Mouse (Mus musculus) lung, embryonic 16.5 days (tissue): ENCODE measurements around the gene Tgfbr3l. TPM values are rescaled to one million over a fixed set of nuclear protein-coding genes. Genes with fewer than 3 reads are reported as not detected.

Experiments used
- ATAC-seq: fragments of 200-750 bp; cut with Nextera tagmentation; 2 replicates; pipeline ENCODE4 v1.8.0; 2017; ENCODE audit warnings: low read depth, mild to moderate bottlenecking, moderate library complexity
- H3K27ac ChIP-seq: fragments of 300-500 bp; sonication (generic); 2 replicates; pipeline ENCODE4 v1.5.1; 2014; ENCODE audit warnings: mild to moderate bottlenecking, control low read depth, low read length
- H3K27me3 ChIP-seq: fragments of 300-500 bp; sonication (generic); 2 replicates; pipeline ENCODE4 v1.6.1; 2014; ENCODE audit warnings: low read depth, low read length, mixed read lengths; ENCODE audit not compliant: control insufficient read depth, insufficient read depth
- H3K36me3 ChIP-seq: fragments of 300-500 bp; sonication (generic); 2 replicates; pipeline ENCODE4 v1.6.1; 2014; ENCODE audit warnings: low read length; ENCODE audit not compliant: control insufficient read depth, insufficient read depth
- H3K4me1 ChIP-seq: fragments of 300-500 bp; sonication (generic); replicated peaks from 2 replicates; pipeline ENCODE4 v1.6.1; 2014; ENCODE audit warnings: low read length, mixed read lengths; ENCODE audit not compliant: control insufficient read depth, insufficient read depth
- H3K4me2 ChIP-seq: fragments of 300-500 bp; sonication (generic); 2 replicates; pipeline ENCODE4 v1.6.1; 2014; ENCODE audit warnings: low read depth, low read length, control low read depth
- H3K4me3 ChIP-seq: fragments of 300-500 bp; sonication (generic); 2 replicates; pipeline ENCODE4 v1.5.1; 2014; ENCODE audit warnings: mild to moderate bottlenecking, low read length, control low read depth
- H3K9ac ChIP-seq: fragments of 300-500 bp; sonication (generic); 2 replicates; pipeline ENCODE4 v1.6.1; 2014; ENCODE audit warnings: low read length, control low read depth
- H3K9me3 ChIP-seq: fragments of 300-500 bp; sonication (generic); 2 replicates; pipeline ENCODE4 v1.6.1; 2016; ENCODE audit warnings: low read length; ENCODE audit not compliant: control insufficient read depth
- WGBS: fragments of 180-500 bp; shearing (Covaris S2); extraction: QIAGEN DNeasy Blood & Tissue Kit; methylation state at CpG from one replicate; pipeline ENCODE4 v1.1.7; 2014; 5-methylcytosine and 5-hydroxymethylcytosine counted together
- polyA plus RNA-seq: library from polyadenylated mRNA; unstranded; fragments of >200 nt; fragmentation: Nextera tagmentation; extraction: Ambion mirVana; gene quantifications from 2 replicates; pipeline ENCODE4 v1.2.1, GENCODE M21; 2015

Tgfbr3l gene
- polyA plus RNA-seq, result 3.4 and 4.2 TPM in 2 replicates

- Histone ChIP-seq H3K9me3 (no peaks in the 10 kb centered on the region), H3K27ac (no peak within 1 kb of the TSS), H3K27me3 (no peaks in the 10 kb centered on the region), H3K4me1 (peaks cover 10% of the 10 kb centered on the region; the same call in 1 of the 2 replicates), H3K36me3 (peaks cover 32% of the 10 kb centered on the region), H3K4me3 (no peak within 1 kb of the TSS), H3K9ac (no peak within 1 kb of the TSS), H3K4me2 (no peak within 1 kb of the TSS)
- WGBS, result 76% methylated on average over 15 of the region's 15 CpGs
- no peak for ATAC-seq
Observed at GRCm38 (mm10) chr8:4247951-4248540, at the start of gene Tgfbr3l. TSS of gene Tgfbr3l (plus strand) at chr8:4248214.

- ATAC-seq, result no peak
- peaks cover 8% of the 10 kb centered on the region; the same call in 1 of the 2 replicates for H3K27me3 ChIP-seq
- H3K4me3 ChIP-seq, result no peak overlapping the region
- H3K9me3 ChIP-seq, result no peaks in the 10 kb centered on the region
- H3K4me2 ChIP-seq, result no peak overlapping the region
- no peaks in the 10 kb centered on the region; the same call in 1 of the 2 replicates for H3K4me1 ChIP-seq
- no peak overlapping the region for H3K9ac ChIP-seq
- 56% methylated on average over 2 of the region's 2 CpGs for WGBS
- H3K27ac ChIP-seq, result no peak overlapping the region
- H3K36me3 ChIP-seq, result no peaks in the 10 kb centered on the region; the same call in 1 of the 2 replicates
Observed at GRCm38 (mm10) chr8:4201321-4201720, 46.7 kb upstream of the Tgfbr3l start.

GRCm38 (mm10) chr8:4205246-4206123, 42.5 kb upstream of the Tgfbr3l start:
- Histone ChIP-seq H3K27me3 (peaks cover 8% of the 10 kb centered on the region; the same call in 1 of the 2 replicates), H3K9me3 (no peaks in the 10 kb centered on the region; the same call in 1 of the 2 replicates), H3K27ac (no peak overlapping the region), H3K4me2 (peak overlapping the region; percentile 13), H3K36me3 (peaks cover 6% of the 10 kb centered on the region), H3K9ac (no peak overlapping the region), H3K4me3 (no peak overlapping the region), H3K4me1 (no peaks in the 10 kb centered on the region; the same call in 1 of the 2 replicates)
- WGBS, result 29% methylated on average over 38 of the region's 38 CpGs
- ATAC-seq, result peak; percentile 46

- peaks cover 8% of the 10 kb centered on the region; the same call in 1 of the 2 replicates for H3K27me3 ChIP-seq
- no peak overlapping the region for H3K27ac ChIP-seq
- H3K4me2 ChIP-seq, result peak overlapping the region; percentile 13
- peak; percentile 63 for ATAC-seq
- peaks cover 6% of the 10 kb centered on the region for H3K36me3 ChIP-seq
- H3K4me1 ChIP-seq, result no peaks in the 10 kb centered on the region; the same call in 1 of the 2 replicates
- no peak overlapping the region for H3K9ac ChIP-seq
- WGBS, result 23% methylated on average over 44 of the region's 44 CpGs
- no peak overlapping the region for H3K4me3 ChIP-seq
- no peaks in the 10 kb centered on the region; the same call in 1 of the 2 replicates for H3K9me3 ChIP-seq
Observed at GRCm38 (mm10) chr8:4206182-4207015, 41.6 kb upstream of the Tgfbr3l start.

- WGBS, result 64% methylated on average over 2 of the region's 2 CpGs
- H3K4me2 ChIP-seq, result no peak overlapping the region
Observed at GRCm38 (mm10) chr8:4207016-4207350, 41.0 kb upstream of the Tgfbr3l start.

GRCm38 (mm10) chr8:4211097-4211496, 36.9 kb upstream of the Tgfbr3l start:
- no peak overlapping the region for H3K27ac ChIP-seq
- 65% methylated on average over 6 of the region's 6 CpGs for WGBS
- H3K4me1 ChIP-seq, result peaks cover 15% of the 10 kb centered on the region
- H3K9me3 ChIP-seq, result no peaks in the 10 kb centered on the region; the same call in 1 of the 2 replicates
- H3K36me3 ChIP-seq, result peaks cover 6% of the 10 kb centered on the region; the same call in 1 of the 2 replicates
- H3K9ac ChIP-seq, result no peak overlapping the region
- H3K27me3 ChIP-seq, result peaks cover 6% of the 10 kb centered on the region; the same call in 1 of the 2 replicates
- ATAC-seq, result no peak
- H3K4me3 ChIP-seq, result no peak overlapping the region
- H3K4me2 ChIP-seq, result no peak overlapping the region

More at GRCm38 (mm10) chr8:4207016-4207350, 41.0 kb upstream of the Tgfbr3l start:
- Histone ChIP-seq H3K4me1 (no peaks in the 10 kb centered on the region; the same call in 1 of the 2 replicates), H3K36me3 (peaks cover 6% of the 10 kb centered on the region), H3K9me3 (no peaks in the 10 kb centered on the region; the same call in 1 of the 2 replicates), H3K27ac (no peak overlapping the region), H3K27me3 (peaks cover 8% of the 10 kb centered on the region; the same call in 1 of the 2 replicates), H3K4me3 (no peak overlapping the region), H3K9ac (no peak overlapping the region)
- ATAC-seq, result no peak

- ATAC-seq, result peak; percentile 15
Observed at GRCm38 (mm10) chr8:4212809-4213209, 35.2 kb upstream of the Tgfbr3l start.

GRCm38 (mm10) chr8:4213210-4214005, 34.6 kb upstream of the Tgfbr3l start:
- peak; percentile 80 for ATAC-seq
- Histone ChIP-seq H3K4me1 (peaks cover 15% of the 10 kb centered on the region), H3K4me2 (peak overlapping the region; percentile 96), H3K27ac (peak overlapping the region; percentile 90), H3K9me3 (no peaks in the 10 kb centered on the region; the same call in 1 of the 2 replicates), H3K4me3 (peak overlapping the region; percentile 58), H3K27me3 (peaks cover 23% of the 10 kb centered on the region), H3K36me3 (peaks cover 6% of the 10 kb centered on the region; the same call in 1 of the 2 replicates), H3K9ac (peak overlapping the region; percentile 64)
- WGBS, result 2% methylated on average over 18 of the region's 18 CpGs

More at GRCm38 (mm10) chr8:4212809-4213209, 35.2 kb upstream of the Tgfbr3l start:
- H3K4me1 ChIP-seq, result peaks cover 15% of the 10 kb centered on the region
- peaks cover 19% of the 10 kb centered on the region for H3K27me3 ChIP-seq
- H3K4me2 ChIP-seq, result peak overlapping the region; percentile 96
- under 1% methylated on average over 25 of the region's 25 CpGs for WGBS
- H3K4me3 ChIP-seq, result peak overlapping the region; percentile 58
- peak overlapping the region; percentile 64 for H3K9ac ChIP-seq
- H3K9me3 ChIP-seq, result no peaks in the 10 kb centered on the region; the same call in 1 of the 2 replicates
- peaks cover 6% of the 10 kb centered on the region; the same call in 1 of the 2 replicates for H3K36me3 ChIP-seq
- H3K27ac ChIP-seq, result peak overlapping the region; percentile 90
